Mouse (Mus musculus) macrophage (primary cell): Measurements from ENCODE around the gene Zbtb8os. TPM values are rescaled to one million over a fixed set of nuclear protein-coding genes. Genes with fewer than 3 reads are reported as not detected.

ENCODE experiments used
- H3K27ac ChIP-seq: fragments of 350-480 bp; formaldehyde crosslinking; 2 replicates; pipeline ENCODE4 v1.9.0; 2021
- H3K36me3 ChIP-seq: fragments of 350-480 bp; formaldehyde crosslinking; 2 replicates; pipeline ENCODE4 v1.9.0; 2021; ENCODE audit errors: inconsistent target
- H3K4me3 ChIP-seq: fragments of 350-480 bp; formaldehyde crosslinking; 2 replicates; pipeline ENCODE4 v1.9.0; 2021; ENCODE audit errors: inconsistent target
- H3K79me2 ChIP-seq: fragments of 350-480 bp; formaldehyde crosslinking; 2 replicates; pipeline ENCODE4 v1.9.0; 2021; ENCODE audit errors: inconsistent target
- WGBS: methylation state at CpG from one replicate; pipeline ENCODE4 v1.1.7; 2026; ENCODE audit warnings: inconsistent platforms; ENCODE audit not compliant: missing documents; 5-methylcytosine and 5-hydroxymethylcytosine counted together
- polyA plus RNA-seq: library from polyadenylated mRNA; stranded (reverse); fragments of 250-400 nt; gene quantifications from 3 replicates; pipeline ENCODE4 v1.2.4, GENCODE M21; 2018; ENCODE audit warnings: inconsistent platforms
- total RNA-seq, 78 experiments: library from RNA; depleted of rRNA; stranded (reverse); fragments of 250-400 nt; gene quantifications; 1 replicate in 9 of 78; 2 replicates in 24 of 78; 3 replicates in 43 of 78; 4 replicates in 2 of 78; pipeline ENCODE4 v1.2.4; 2018; ENCODE audit warnings: inconsistent platforms in 56 of 78

The Zbtb8os gene
- 10 to 100 TPM in 14 of 26 experiments, 1 to 10 TPM in 12; 1.3 to 30.9 (median 12.2) TPM for total RNA-seq (2018; cell fraction: chromatin; rRNA removed)
- total RNA-seq (2018; cell fraction: cytosol; rRNA removed) = 10 to 100 TPM; 35.0 to 63.2 (median 45.2) TPM
- 10 to 100 TPM in 17 of 26 experiments, 1 to 10 TPM in 9; 4.9 to 27.8 (median 11.8) TPM for total RNA-seq (2018; cell fraction: nucleus; rRNA removed)
- polyA plus RNA-seq = 45.1 to 98.1 TPM (median 63.4 TPM) in 3 replicates

DNA sequence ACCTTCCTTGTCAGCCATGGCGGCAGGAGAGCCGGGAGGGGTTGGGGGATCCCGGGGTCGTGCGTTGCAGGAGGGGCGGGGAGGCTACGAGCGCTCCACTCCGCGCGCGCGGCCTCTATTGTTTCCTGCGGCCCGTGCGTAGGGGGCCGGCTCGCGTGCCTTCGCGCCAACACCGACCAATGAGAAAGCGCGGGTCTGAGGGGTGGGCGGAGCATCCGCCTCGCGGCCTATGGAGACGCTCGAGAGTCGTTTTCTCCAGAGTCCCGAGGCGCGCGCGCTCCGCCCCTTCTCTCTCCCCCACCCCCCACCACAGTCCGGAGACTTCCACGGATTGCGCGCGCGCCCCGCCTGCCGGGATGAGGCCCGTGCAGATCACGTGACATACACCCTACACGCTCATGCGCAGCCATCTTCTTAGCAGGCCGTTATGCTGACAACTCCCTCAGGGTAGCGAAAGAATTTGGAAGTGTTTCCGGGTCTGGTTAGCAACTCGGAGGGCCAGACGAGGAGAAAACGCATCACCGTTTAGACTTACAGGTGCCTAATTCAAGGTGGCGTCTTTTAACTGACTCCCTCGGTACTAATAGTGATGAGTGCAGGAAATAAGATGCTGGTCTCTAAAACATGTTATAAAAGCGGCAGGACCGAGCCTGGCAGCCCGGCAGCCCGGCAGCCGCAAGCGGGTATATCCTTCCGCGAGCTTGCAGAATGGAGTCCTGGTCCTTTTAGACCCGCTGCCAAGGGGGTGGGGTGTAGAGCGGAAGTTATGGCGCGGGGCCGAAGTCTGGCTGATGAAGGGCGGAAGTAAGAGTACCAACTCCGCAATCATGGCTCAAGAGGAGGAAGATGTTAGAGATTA is at the start of gene Zbtb8os, which contains the start of gene Rbbp4:
TSS of gene Zbtb8os (plus strand) at position 480 of the 859 bp plus-strand sequence.
TSS of gene Rbbp4 (minus strand) at position 155 of the 859 bp plus-strand sequence.
- peaks cover 79% of the 10 kb centered on the region for H3K79me2 ChIP-seq
- WGBS = 1% methylated on average over 66 of the region's 73 CpGs
- no peaks in the 10 kb centered on the region; the same call in 1 of the 2 replicates for H3K36me3 ChIP-seq
- peak within 1 kb of the TSS; percentile 79 for H3K4me3 ChIP-seq
- H3K27ac ChIP-seq = peak within 1 kb of the TSS; percentile 98

DNA sequence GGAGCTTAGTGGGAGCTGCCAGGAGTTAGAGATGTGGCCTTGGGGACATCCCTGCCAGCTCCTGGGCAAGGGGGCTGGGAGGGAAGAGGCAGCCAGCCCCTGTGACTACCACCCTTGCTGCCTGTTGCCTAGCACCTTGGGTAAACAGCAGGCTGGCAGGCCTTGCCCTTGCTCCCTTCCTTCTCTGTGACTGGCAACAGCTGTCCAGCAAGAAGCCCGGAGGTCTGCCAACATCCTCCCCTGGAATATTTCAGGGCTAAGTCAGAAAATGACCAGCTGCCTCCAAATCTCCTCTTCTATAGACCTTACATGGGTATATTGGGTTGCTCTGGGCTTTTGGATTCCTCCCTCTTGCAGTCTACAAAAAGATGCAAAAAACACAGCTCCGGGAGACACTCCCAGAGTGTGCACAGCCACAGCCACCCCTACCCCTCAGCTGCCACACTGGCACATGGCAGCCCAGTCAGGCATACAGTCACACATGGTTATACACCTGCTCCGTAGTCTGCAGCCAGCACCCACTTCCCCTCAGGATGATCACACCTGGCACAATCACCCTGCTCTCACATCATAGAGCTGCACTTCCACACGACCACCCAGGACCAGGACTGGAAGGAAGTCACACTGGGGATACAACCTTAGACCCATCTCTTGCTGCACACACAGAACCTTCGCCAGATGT is 49.4 kb upstream of the Zbtb8os start:
- H3K36me3 ChIP-seq = no peaks in the 10 kb centered on the region
- 54% methylated on average over 5 of the region's 5 CpGs for WGBS
- no peak overlapping the region for H3K4me3 ChIP-seq
- no peak overlapping the region for H3K27ac ChIP-seq
- H3K79me2 ChIP-seq = no peaks in the 10 kb centered on the region

DNA sequence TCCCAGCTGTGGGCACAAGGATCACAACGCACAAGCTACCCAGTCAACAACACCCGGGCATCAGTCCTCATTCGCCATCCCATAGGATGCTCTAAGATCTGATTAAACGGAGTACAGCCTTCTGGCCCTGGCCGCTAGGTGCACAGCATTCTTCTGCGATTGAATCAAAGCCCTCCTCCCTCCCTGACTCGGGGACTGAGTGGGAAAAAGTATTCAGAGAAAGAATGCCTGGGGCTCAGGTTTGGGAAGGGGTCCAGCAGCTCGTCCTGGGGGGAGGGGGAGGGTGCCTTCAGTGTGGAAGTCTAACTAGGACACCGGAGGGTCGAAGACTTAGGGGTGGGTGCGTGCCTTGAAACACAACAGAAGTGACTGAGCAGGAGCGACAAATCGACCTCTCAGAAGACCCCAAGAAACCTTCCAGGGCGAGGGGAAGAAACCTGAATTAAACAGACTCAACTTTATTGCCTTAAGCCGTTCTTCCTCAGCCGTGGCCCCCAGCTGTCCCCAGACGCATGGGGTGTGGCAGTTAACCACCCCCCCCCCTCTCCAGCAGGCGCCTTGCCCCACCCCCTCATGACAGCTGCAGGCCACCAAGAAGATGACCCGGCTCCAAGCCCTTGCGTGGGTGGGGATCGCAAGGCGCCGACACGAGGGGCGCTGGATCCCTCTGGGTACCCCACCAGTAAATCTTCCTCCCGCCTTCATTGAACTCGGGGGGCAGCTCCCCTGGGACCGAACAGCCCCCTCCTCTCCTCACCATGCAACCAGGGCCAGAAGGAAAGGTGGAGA is 48.6 kb upstream of the Zbtb8os start:
- 8% methylated on average over 25 of the region's 28 CpGs for WGBS
- Histone ChIP-seq H3K36me3 (no peaks in the 10 kb centered on the region), H3K27ac (no peak overlapping the region), H3K4me3 (no peak overlapping the region), H3K79me2 (no peaks in the 10 kb centered on the region)

DNA sequence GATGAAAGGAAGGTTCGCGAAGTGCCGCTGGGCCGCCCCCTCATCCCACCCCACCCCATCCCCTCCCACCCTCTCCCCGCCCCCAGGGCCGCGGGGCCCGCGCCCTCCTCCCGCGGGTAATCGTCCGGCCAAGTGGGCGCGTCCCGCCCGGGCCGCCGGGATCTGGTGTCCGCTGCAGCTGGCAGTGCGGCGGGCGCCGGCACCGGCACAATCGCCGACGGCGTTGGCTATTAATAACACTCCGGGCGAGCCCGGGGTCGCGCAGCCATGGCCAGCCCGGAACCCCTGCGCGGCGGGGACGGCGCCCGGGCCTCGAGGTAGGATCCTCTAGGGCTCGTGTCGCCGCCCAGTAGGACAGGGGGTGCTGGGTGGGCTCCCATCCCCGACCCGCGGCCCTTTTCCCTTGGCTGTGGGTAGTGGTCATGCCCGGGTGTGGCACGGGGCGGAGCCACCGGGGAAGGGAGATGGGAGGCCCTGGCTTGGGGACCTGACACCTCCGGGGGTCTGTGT is 48.0 kb upstream of the Zbtb8os start, which contains the start of gene Sync:
TSS of gene Sync (plus strand) at position 146 of the 510 bp plus-strand sequence.
- no peak within 1 kb of the TSS for H3K4me3 ChIP-seq

GRCm38 (mm10) chr4:129288067-129288466 is 47.4 kb upstream of the Zbtb8os start:
- Histone ChIP-seq H3K36me3 (no peaks in the 10 kb centered on the region), H3K4me3 (no peak overlapping the region), H3K27ac (no peak overlapping the region), H3K79me2 (no peaks in the 10 kb centered on the region)
- WGBS = 80% methylated on average over 3 of the region's 3 CpGs

More for the DNA sequence above, 48.0 kb upstream of the Zbtb8os start, which contains the start of gene Sync:
- WGBS = 5% methylated on average over 37 of the region's 53 CpGs
- no peak within 1 kb of the TSS for H3K27ac ChIP-seq
- H3K36me3 ChIP-seq = no peaks in the 10 kb centered on the region
- H3K79me2 ChIP-seq = no peaks in the 10 kb centered on the region

DNA sequence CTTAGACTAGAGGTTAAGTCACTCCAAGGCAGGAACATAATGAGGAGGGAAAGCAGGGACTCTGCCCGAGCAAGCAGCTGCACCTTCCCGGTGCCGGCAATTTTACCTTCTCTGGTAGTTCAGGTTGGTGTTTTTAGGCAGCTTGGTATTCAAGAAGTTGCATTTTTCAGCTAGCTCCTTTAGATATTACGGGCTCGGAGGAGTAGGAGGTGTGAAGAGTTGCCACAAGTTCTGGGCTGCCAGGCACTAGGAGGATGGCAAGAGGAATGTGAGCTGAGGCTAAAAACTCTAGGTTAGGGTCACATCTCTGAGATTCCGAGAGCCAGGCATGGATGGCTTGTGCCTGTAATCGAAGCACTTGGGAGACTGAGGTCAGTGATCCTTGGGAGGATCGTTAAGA is 45.8 kb upstream of the Zbtb8os start:
- Histone ChIP-seq H3K79me2 (no peaks in the 10 kb centered on the region), H3K27ac (no peak overlapping the region), H3K4me3 (no peak overlapping the region), H3K36me3 (no peaks in the 10 kb centered on the region)
- 96% methylated on average over 8 of the region's 8 CpGs for WGBS

DNA sequence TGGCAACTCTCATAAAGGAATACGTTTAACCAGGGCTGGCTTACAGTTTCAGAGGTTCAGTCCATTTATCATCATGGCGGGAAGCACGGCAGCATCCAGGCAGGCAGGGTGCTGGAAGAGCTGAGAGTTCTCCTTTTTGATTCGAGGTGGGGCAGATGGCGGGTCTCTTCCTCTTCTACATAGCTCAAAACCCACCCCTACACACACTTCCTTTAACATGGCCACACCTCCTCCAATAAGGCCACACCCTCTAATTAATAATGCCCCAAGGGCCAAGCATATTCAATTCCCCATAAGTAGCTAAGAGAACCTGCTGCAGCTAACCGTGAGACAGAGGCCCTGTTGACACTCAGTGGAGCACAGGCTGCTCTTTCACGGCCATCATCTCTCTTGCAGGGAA is 42.7 kb upstream of the Zbtb8os start:
- no peak overlapping the region for H3K27ac ChIP-seq
- 74% methylated on average over 7 of the region's 7 CpGs for WGBS
- no peak overlapping the region for H3K4me3 ChIP-seq
- no peaks in the 10 kb centered on the region for H3K36me3 ChIP-seq
- no peaks in the 10 kb centered on the region for H3K79me2 ChIP-seq

- Histone ChIP-seq H3K4me3 (no peak overlapping the region), H3K36me3 (no peaks in the 10 kb centered on the region), H3K27ac (no peak overlapping the region), H3K79me2 (no peaks in the 10 kb centered on the region)
- WGBS = 85% methylated on average over 16 of the region's 16 CpGs
Observed at GRCm38 (mm10) chr4:129293702-129294101, 41.8 kb upstream of the Zbtb8os start.

- Histone ChIP-seq H3K27ac (no peak overlapping the region), H3K36me3 (no peaks in the 10 kb centered on the region), H3K4me3 (no peak overlapping the region), H3K79me2 (no peaks in the 10 kb centered on the region)
- WGBS = 50% methylated on average over 1 of the region's 2 CpGs
Observed at GRCm38 (mm10) chr4:129295188-129295587, 40.3 kb upstream of the Zbtb8os start.

DNA sequence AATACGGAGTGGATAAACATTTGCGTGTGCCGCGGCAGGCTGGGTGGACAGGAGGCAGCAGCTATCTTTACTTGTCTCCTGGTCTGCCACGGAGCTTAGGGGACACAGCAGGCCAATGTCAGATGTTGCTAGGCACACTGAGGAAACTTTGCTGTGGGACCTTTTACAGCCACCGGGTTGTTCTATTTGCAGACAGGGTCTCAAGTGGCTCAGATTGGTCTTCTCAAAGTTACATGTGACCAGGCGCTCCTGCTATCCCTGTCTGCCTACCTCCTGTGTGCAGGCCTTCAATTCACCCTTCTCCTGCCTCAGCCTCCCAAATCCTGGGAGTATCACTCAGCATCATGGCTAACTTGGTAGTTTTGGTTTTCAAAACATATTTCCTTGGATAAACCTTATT is 39.4 kb upstream of the Zbtb8os start:
- WGBS = 97% methylated on average over 7 of the region's 7 CpGs
- H3K4me3 ChIP-seq = no peak overlapping the region
- H3K79me2 ChIP-seq = no peaks in the 10 kb centered on the region
- no peak overlapping the region for H3K27ac ChIP-seq
- H3K36me3 ChIP-seq = no peaks in the 10 kb centered on the region

DNA sequence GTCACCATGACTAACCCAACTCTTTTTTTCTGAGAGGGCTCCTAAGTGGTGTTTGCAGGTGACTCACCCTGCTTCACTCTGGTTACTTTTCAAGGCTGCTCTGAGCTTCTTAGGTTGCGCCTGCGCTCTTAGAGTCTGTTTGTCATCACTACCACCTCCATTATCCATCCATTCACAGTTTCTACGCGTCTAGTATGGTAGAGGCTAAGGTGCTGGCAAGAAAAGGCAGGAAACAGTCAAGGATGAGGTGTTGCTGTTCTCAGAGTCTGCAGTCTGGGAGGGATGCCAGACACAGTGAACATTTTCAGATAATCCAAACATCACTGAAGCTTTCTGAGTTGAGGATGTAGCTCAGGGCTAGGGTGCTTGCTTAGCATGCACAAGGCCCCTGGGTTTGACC is 37.8 kb upstream of the Zbtb8os start:
- WGBS = 81% methylated on average over 4 of the region's 4 CpGs
- no peak overlapping the region for H3K4me3 ChIP-seq
- no peaks in the 10 kb centered on the region for H3K79me2 ChIP-seq
- no peaks in the 10 kb centered on the region for H3K36me3 ChIP-seq
- H3K27ac ChIP-seq = no peak overlapping the region

DNA sequence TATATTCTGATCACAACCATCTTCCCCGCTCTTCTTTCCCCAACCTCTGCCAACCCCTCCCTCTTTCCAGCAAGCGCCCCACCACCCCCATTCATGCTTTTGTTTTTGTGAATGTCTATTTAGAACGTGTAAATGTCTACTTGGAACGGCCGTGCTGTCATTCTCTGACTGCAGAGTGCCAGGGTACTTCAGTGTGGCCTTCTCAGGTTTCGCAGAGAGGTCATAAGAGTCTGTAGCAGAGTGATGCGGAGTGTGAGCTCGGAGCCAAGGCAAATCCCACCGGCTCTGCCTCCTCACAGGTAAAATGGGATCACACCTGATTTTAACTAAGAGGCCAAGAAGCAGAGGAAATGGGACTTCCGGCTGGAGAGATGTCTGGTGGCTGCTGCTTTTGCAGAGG is 36.4 kb upstream of the Zbtb8os start:
- Histone ChIP-seq H3K79me2 (no peaks in the 10 kb centered on the region), H3K27ac (no peak overlapping the region), H3K36me3 (no peaks in the 10 kb centered on the region), H3K4me3 (no peak overlapping the region)
- WGBS = 92% methylated on average over 10 of the region's 10 CpGs

- no peak overlapping the region for H3K4me3 ChIP-seq
- peaks cover 5% of the 10 kb centered on the region; the same call in 1 of the 2 replicates for H3K36me3 ChIP-seq
- H3K79me2 ChIP-seq = no peaks in the 10 kb centered on the region
- WGBS = 72% methylated on average over 5 of the region's 5 CpGs
- no peak overlapping the region for H3K27ac ChIP-seq
Observed at GRCm38 (mm10) chr4:129303401-129303800, 32.1 kb upstream of the Zbtb8os start.

DNA sequence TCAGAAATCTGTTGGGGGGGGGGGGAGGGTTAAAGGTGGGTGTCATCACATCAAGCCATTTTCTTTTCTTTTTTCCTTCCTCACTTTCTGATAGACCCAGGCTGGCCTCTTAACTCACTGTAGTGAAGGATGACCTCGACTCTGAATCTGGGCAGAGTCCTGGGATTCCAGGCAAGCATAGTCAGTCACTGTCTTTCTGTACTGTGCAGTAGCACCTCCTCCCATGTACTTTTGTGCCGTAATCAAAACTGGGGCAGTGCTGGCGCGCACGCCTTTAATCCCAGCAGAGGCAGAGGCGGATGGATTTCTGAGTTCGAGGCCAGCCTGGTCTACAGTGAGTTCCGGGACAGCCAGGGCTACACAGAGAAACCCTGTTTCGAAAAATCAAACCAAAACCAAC is 31.7 kb upstream of the Zbtb8os start:
- WGBS = 95% methylated on average over 9 of the region's 9 CpGs
- Histone ChIP-seq H3K79me2 (no peaks in the 10 kb centered on the region), H3K27ac (no peak overlapping the region), H3K36me3 (peaks cover 9% of the 10 kb centered on the region; the same call in 1 of the 2 replicates), H3K4me3 (no peak overlapping the region)
